Mouse (Mus musculus) forebrain, postnatal 0 days (tissue): Measurements from ENCODE around the gene Msi1. TPM values are rescaled to one million over a fixed set of nuclear protein-coding genes. Genes with fewer than 3 reads are reported as not detected.

ENCODE experiments used
- ATAC-seq: fragments of 200-750 bp; cut with Nextera tagmentation; 2 replicates; pipeline ENCODE4 v1.8.0; 2017; ENCODE audit warnings: mild to moderate bottlenecking, moderate library complexity
- DNase-seq: peaks from one replicate; pipeline ENCODE4 v3.0.0-alpha.2; 2015
- H3K27ac ChIP-seq: fragments of 300-500 bp; sonication (generic); 2 replicates; pipeline ENCODE4 v1.5.1; 2014; ENCODE audit warnings: low read depth, mild to moderate bottlenecking, antibody characterized with exemption, low read length, moderate library complexity, mixed read lengths
- H3K27me3 ChIP-seq: fragments of 300-500 bp; sonication (generic); 2 replicates; pipeline ENCODE4 v1.6.1; 2014; ENCODE audit warnings: mild to moderate bottlenecking, low read length, mixed read lengths; ENCODE audit not compliant: insufficient read depth
- H3K36me3 ChIP-seq: fragments of 300-500 bp; sonication (generic); 2 replicates; pipeline ENCODE4 v1.6.1; 2014; ENCODE audit warnings: mild to moderate bottlenecking, moderate library complexity; ENCODE audit not compliant: insufficient read depth
- H3K4me1 ChIP-seq: fragments of 300-500 bp; sonication (generic); 2 replicates; pipeline ENCODE4 v1.6.1; 2014; ENCODE audit warnings: antibody characterized with exemption; ENCODE audit not compliant: insufficient read depth
- H3K4me2 ChIP-seq: fragments of 300-500 bp; sonication (generic); 2 replicates; pipeline ENCODE4 v1.6.1; 2014; ENCODE audit warnings: low read depth, mild to moderate bottlenecking, moderate library complexity
- H3K4me3 ChIP-seq: fragments of 300-500 bp; sonication (generic); 2 replicates; pipeline ENCODE4 v1.5.1; 2014; ENCODE audit warnings: low read depth, low read length, mixed read lengths
- H3K9ac ChIP-seq: fragments of 300-500 bp; sonication (generic); 2 replicates; pipeline ENCODE4 v1.6.1; 2014; ENCODE audit warnings: mild to moderate bottlenecking
- H3K9me3 ChIP-seq: fragments of 300-500 bp; sonication (generic); 2 replicates; pipeline ENCODE4 v1.6.1; 2016; ENCODE audit warnings: low read length
- CTCF ChIP-seq: sonication (generic); IDR thresholded peaks from 2 replicates; pipeline ENCODE4 v1.5.1; 2016; ENCODE audit warnings: antibody characterized with exemption, control low read depth, low read depth
- WGBS: fragments of 180-500 bp; shearing (Covaris S2); extraction: QIAGEN DNeasy Blood & Tissue Kit; methylation state at CpG from one replicate; pipeline ENCODE4 v1.1.7; 2014; 5-methylcytosine and 5-hydroxymethylcytosine counted together
- polyA plus RNA-seq: library from polyadenylated mRNA; unstranded; fragments of >200 nt; fragmentation: Nextera tagmentation; extraction: Ambion mirVana; gene quantifications from 2 replicates; pipeline ENCODE4 v1.2.1, GENCODE M21; 2015
- total RNA-seq: library from RNA; depleted of rRNA; stranded (reverse); fragments of >200 nt; gene quantifications from 2 replicates; pipeline ENCODE4 v1.2.3, GENCODE M21; 2014

Msi1 gene
- total and polyA plus RNA-seq, 2 experiments from 2014 or later: 49.9 to 65.9 TPM

DNA sequence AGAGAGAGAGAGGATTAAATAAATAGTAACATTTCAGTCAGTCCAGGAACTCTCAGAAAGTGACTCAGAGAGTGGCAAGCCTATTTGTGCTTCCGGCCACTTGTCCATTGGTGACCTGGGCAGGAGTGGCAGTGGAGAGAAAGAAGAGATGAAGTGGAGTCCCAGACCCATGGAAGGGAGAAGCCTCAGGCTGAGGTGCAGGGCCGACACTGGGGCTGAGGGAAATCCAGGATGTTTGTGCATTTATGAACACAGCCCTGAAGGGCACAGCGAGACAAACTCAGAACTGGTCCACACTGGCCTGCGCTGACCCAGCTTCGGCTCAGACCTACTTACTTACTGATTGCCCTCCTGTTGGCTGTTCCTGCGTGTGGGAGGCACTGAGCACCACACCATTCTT lies 40.4 kb downstream of the Msi1 start:
- no peak overlapping the region for H3K4me2 ChIP-seq
- H3K36me3 ChIP-seq: no peaks in the 10 kb centered on the region
- no peak overlapping the region for H3K4me3 ChIP-seq
- H3K4me1 ChIP-seq: no peaks in the 10 kb centered on the region
- 68% methylated on average over 6 of the region's 6 CpGs for WGBS
- no peaks in the 10 kb centered on the region for H3K27me3 ChIP-seq
- no peak for TF ChIP-seq CTCF
- no peaks in the 10 kb centered on the region for H3K9me3 ChIP-seq
- no peak overlapping the region for H3K9ac ChIP-seq
- no peak overlapping the region for H3K27ac ChIP-seq
- ATAC-seq (no peak), DNase-seq (no peak)

DNA sequence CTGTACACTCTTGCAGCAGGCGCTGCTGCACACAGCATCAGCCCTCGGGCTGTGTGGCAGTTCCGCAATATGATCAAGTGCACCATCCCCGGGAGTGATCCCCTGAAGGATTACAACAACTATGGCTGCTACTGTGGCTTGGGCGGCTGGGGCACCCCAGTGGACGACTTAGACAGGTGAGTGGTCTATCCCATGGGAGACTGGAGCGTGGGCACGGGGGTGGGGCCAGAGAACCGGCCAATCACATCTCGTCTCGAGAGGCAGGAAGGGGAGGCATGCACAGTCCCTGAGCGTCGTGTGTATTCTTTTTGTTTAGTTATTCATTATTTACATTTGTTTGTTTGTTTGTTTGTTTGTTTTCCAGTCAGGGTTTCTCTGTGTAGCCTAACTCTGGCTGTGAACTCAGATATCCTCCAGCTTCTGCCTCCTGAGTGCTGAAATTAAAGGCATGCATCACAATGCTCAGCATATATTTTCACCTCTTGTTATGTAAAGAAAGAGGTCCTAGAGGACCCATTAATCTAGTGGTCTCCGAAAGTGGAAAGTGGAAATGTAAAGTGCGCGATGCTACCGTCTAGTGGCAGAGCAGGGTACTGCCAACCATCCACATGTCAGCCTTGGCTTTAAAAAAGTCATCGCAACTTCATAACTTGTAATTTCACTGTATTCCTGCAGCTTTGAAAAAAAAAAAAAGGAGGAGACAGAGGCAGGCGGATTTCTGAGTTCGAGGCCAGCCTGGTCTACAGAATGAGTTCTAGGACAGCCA lies 41.5 kb downstream of the Msi1 start:
- Histone ChIP-seq H3K27me3 (no peaks in the 10 kb centered on the region), H3K4me1 (peaks cover 8% of the 10 kb centered on the region; the same call in 1 of the 2 replicates), H3K9ac (no peak overlapping the region), H3K36me3 (no peaks in the 10 kb centered on the region), H3K9me3 (no peaks in the 10 kb centered on the region), H3K4me3 (no peak overlapping the region), H3K27ac (no peak overlapping the region), H3K4me2 (no peak overlapping the region)
- TF ChIP-seq CTCF: peak; percentile 82
- DNase-seq: peak; percentile 49
- no peak for ATAC-seq
- WGBS: 35% methylated on average over 20 of the region's 20 CpGs

DNA sequence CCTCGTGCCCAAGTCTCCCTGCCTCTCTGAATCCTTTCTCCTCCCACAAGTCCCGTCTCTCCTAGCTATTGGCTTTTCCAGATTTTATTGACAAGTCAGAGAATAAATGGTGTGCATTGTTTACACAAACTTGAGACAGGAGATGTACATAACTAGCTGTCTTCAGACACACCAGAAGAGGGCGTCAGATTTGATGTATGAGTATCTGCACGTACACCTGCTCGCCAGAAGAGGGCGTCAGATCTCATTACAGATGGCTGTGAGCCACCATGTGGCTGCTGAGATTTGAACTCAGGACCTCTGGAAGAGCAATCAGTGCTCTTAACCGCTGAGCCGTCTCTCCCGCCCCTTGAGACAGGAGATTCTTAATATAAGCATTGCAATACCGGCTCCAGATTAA lies 43.8 kb downstream of the Msi1 start:
- no peaks in the 10 kb centered on the region for H3K27me3 ChIP-seq
- H3K4me1 ChIP-seq: peaks cover 8% of the 10 kb centered on the region; the same call in 1 of the 2 replicates
- TF ChIP-seq CTCF: peak; percentile 55
- no peak overlapping the region for H3K4me3 ChIP-seq
- DNase-seq (no peak), ATAC-seq (no peak)
- no peak overlapping the region for H3K4me2 ChIP-seq
- no peaks in the 10 kb centered on the region for H3K36me3 ChIP-seq
- H3K9ac ChIP-seq: no peak overlapping the region
- H3K9me3 ChIP-seq: no peaks in the 10 kb centered on the region
- WGBS: 74% methylated on average over 10 of the region's 10 CpGs
- no peak overlapping the region for H3K27ac ChIP-seq

DNA sequence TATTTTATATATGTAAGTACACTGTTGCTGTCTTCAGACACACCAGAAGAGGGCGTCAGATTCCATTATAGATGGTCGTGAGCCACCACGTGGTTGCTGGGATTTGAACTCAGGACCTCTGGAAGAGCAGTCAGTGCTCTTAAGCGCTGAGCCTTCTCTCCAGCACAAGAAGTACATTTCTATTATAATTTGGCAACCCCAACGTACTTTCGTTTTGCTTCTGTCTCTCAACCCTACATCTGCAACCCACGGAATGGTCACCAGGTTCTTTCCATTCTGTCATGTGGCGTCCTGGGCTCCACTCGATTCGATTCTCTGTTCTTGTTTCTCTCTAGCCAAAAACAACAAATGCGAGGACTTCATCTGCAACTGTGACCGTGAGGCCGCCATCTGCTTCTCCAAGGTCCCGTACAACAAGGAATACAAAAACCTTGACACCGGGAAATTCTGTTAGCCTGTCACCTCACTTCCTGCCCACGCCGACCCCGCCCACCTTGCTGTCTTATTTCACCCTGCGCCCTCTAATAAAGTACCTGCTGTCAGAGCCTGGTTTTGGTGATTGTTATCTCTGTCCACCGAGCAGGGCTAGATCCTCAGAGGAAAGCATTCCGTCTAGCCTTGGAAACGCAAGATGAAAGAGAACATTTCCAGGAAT lies 44.9 kb downstream of the Msi1 start:
- no peak for DNase-seq
- Histone ChIP-seq H3K9ac (no peak overlapping the region), H3K9me3 (no peaks in the 10 kb centered on the region), H3K4me2 (no peak overlapping the region), H3K4me1 (peaks cover 8% of the 10 kb centered on the region; the same call in 1 of the 2 replicates), H3K27me3 (no peaks in the 10 kb centered on the region), H3K36me3 (no peaks in the 10 kb centered on the region), H3K4me3 (no peak overlapping the region), H3K27ac (no peak overlapping the region)
- 77% methylated on average over 22 of the region's 22 CpGs for WGBS
- TF ChIP-seq CTCF: no peak
- no peak for ATAC-seq

DNA sequence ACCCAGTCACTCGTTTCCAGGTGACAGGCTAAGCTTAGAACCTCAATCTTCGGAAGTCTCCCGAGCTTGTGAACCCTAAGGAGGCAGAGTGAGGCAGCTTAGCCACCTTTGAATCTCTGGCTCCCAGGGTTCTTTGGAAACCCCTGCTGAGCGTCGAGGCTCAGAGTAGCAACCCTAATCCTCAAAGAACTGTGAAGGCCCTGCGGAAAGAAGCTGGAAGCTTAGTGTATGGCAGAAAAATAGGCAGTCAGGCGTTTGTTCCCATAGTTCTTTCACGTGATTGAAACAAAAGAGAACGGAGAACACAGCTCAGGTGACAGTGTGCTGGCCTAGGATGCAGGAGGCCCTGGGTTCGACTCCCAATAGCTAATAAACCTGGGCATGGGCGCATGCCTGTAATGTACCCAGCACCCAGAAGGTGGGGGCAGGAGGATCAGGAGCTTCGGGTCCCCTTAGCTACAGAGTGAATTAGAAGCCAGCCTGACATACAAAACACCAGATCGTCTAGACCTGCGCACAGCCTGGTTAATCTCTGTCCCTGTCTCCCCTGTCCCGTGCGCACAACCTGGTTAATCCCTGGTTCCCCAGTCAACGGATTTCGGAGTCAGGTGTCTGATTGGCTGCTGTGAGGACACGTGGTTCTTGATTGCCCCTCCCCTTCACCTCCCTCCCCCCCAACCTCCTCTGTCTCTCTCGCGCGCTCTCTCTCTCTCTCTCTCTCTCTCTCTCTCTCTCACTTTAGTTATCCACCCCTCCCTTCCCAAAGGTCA lies 46.1 kb downstream of the Msi1 start:
- peaks cover 8% of the 10 kb centered on the region; the same call in 1 of the 2 replicates for H3K4me1 ChIP-seq
- H3K9me3 ChIP-seq: no peaks in the 10 kb centered on the region
- WGBS: 7% methylated on average over 22 of the region's 22 CpGs
- H3K4me3 ChIP-seq: peak overlapping the region; percentile 38
- ATAC-seq (peak; percentile 96), DNase-seq (peak; percentile 82)
- H3K36me3 ChIP-seq: no peaks in the 10 kb centered on the region
- H3K4me2 ChIP-seq: peak overlapping the region; percentile 52
- peak overlapping the region; percentile 40; the same call in 1 of the 2 replicates for H3K27ac ChIP-seq
- no peaks in the 10 kb centered on the region for H3K27me3 ChIP-seq
- H3K9ac ChIP-seq: peak overlapping the region; percentile 39
- peak; percentile 4; the same call in 1 of the 2 replicates for TF ChIP-seq CTCF

- H3K4me3 ChIP-seq: peak overlapping the region; percentile 38
- peak overlapping the region; percentile 52 for H3K4me2 ChIP-seq
- no peak for TF ChIP-seq CTCF
- peaks cover 8% of the 10 kb centered on the region; the same call in 1 of the 2 replicates for H3K4me1 ChIP-seq
- no peaks in the 10 kb centered on the region for H3K36me3 ChIP-seq
- WGBS: 39% methylated on average over 12 of the region's 12 CpGs
- no peaks in the 10 kb centered on the region for H3K9me3 ChIP-seq
- H3K27me3 ChIP-seq: no peaks in the 10 kb centered on the region
- DNase-seq (no peak), ATAC-seq (peak; percentile 34)
- no peak overlapping the region for H3K27ac ChIP-seq
- peak overlapping the region; percentile 39; the same call in 1 of the 2 replicates for H3K9ac ChIP-seq
These were observed 46.8 kb downstream of the Msi1 start for GRCm38 (mm10) chr5:115476107-115476727.
